Mouse (Mus musculus) intestine, embryonic 15.5 days (tissue): ENCODE results near the gene Chd2. TPM values are rescaled to one million over a fixed set of nuclear protein-coding genes. Genes with fewer than 3 reads are reported as not detected.
"Not testable (repeated sequence)": the region's sequence is repeated elsewhere in the genome, so short reads cannot be mapped to it uniquely, and the experiment has no call there.

Experiments used
- ATAC-seq: fragments of 200-750 bp; cut with Nextera tagmentation; 2 replicates; pipeline ENCODE4 v1.8.0; 2017; ENCODE audit warnings: moderate TSS enrichment, moderate library complexity
- H3K27ac ChIP-seq: fragments of 300-500 bp; sonication (generic); 2 replicates; pipeline ENCODE4 v1.5.1; 2015; ENCODE audit warnings: mild to moderate bottlenecking, inconsistent platforms
- H3K27me3 ChIP-seq: fragments of 300-500 bp; sonication (generic); replicated peaks from 2 replicates; pipeline ENCODE4 v1.6.1; 2015; ENCODE audit warnings: inconsistent platforms
- H3K36me3 ChIP-seq: fragments of 300-500 bp; sonication (generic); 2 replicates; pipeline ENCODE4 v1.6.1; 2015; ENCODE audit warnings: inconsistent platforms
- H3K4me1 ChIP-seq: fragments of 300-500 bp; sonication (generic); replicated peaks from 2 replicates; pipeline ENCODE4 v1.6.1; 2015; ENCODE audit warnings: inconsistent platforms
- H3K4me2 ChIP-seq: fragments of 300-500 bp; sonication (generic); replicated peaks from 2 replicates; pipeline ENCODE4 v1.6.1; 2015; ENCODE audit warnings: mild to moderate bottlenecking, inconsistent platforms
- H3K4me3 ChIP-seq: fragments of 300-500 bp; sonication (generic); replicated peaks from 2 replicates; pipeline ENCODE4 v1.5.1; 2015; ENCODE audit warnings: inconsistent platforms
- H3K9ac ChIP-seq: fragments of 300-500 bp; sonication (generic); 2 replicates; pipeline ENCODE4 v1.6.1; 2015; ENCODE audit warnings: inconsistent platforms
- H3K9me3 ChIP-seq: fragments of 300-500 bp; sonication (generic); 2 replicates; pipeline ENCODE4 v1.6.1; 2016; ENCODE audit warnings: inconsistent platforms
- WGBS: fragments of 180-500 bp; shearing (Covaris S2); methylation state at CpG from one replicate; pipeline ENCODE4 v1.1.7; 2015; 5-methylcytosine and 5-hydroxymethylcytosine counted together
- polyA plus RNA-seq: library from polyadenylated mRNA; unstranded; fragments of >200 nt; fragmentation: Nextera tagmentation; extraction: Ambion mirVana; gene quantifications from 2 replicates; pipeline ENCODE4 v1.2.1, GENCODE M21; 2015

The Chd2 gene
- polyA plus RNA-seq, 1 experiment from 2014 or later, result 46.0 TPM

DNA sequence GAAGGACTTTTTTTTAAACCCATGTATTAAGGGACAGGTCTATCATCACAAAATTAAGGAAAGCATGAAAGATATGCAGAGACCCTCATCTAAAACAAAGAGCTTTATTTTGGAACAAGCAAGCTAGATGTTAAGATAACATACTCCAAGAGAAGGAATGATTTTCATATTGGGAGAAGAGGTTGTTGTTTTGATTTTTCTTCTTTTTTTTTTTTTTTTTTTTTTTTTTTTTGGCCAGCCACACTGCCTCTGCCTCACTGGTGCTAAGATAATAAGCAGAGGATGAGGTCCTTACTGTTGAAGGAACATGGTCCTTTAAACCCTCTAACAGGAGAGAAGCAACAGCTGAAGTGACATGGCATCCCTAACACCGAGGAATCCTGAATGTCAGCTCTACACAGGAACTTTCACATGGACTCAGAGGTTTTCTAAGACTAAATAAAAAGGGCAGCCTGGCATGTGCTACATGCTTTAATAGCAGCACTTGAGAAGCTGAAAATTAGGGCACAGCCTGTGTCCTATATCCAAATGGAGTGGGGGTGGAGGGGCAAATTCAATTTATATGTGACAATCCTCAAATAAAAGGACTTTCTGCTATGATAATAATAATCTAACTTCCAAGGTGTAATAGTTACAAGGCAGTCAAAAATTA, 17.9 kb downstream of the Chd2 start:
- Histone ChIP-seq H3K4me3 (no peak overlapping the region), H3K4me1 (peaks cover 12% of the 10 kb centered on the region), H3K36me3 (peaks cover 14% of the 10 kb centered on the region), H3K9ac (no peak overlapping the region), H3K27me3 (no peaks in the 10 kb centered on the region), H3K27ac (no peak overlapping the region), H3K4me2 (no peak overlapping the region), H3K9me3 (no peaks in the 10 kb centered on the region)
- WGBS, result 76% methylated on average over 1 of the region's 1 CpGs
- 0 out of 2 replicates have a peak, but pooled peaks have one; percentile 13 for ATAC-seq

DNA sequence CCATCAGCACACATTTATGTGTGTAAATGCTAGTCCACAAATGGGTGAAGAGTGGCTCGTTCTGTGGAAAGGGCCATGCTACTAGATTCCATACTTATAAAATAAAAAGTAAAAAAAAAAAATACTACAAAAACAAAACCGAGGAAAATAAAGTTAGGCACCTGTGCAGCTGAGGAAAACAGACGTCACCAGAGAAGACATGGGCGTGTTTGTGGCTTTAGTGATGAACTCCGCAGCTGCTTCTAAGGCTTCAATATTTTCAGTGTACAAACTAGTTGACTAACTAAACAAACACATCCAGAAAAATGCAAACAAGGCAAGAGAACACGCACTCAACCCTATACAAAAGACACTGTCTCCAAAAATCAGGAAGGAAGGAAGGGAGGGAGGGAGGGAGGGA, 18.4 kb downstream of the Chd2 start:
- 74% methylated on average over 6 of the region's 6 CpGs for WGBS
- Histone ChIP-seq H3K9ac (no peak overlapping the region), H3K4me3 (no peak overlapping the region), H3K9me3 (no peaks in the 10 kb centered on the region), H3K36me3 (peaks cover 14% of the 10 kb centered on the region), H3K27ac (no peak overlapping the region), H3K4me1 (peaks cover 12% of the 10 kb centered on the region), H3K4me2 (no peak overlapping the region), H3K27me3 (no peaks in the 10 kb centered on the region)
- no peak for ATAC-seq

DNA sequence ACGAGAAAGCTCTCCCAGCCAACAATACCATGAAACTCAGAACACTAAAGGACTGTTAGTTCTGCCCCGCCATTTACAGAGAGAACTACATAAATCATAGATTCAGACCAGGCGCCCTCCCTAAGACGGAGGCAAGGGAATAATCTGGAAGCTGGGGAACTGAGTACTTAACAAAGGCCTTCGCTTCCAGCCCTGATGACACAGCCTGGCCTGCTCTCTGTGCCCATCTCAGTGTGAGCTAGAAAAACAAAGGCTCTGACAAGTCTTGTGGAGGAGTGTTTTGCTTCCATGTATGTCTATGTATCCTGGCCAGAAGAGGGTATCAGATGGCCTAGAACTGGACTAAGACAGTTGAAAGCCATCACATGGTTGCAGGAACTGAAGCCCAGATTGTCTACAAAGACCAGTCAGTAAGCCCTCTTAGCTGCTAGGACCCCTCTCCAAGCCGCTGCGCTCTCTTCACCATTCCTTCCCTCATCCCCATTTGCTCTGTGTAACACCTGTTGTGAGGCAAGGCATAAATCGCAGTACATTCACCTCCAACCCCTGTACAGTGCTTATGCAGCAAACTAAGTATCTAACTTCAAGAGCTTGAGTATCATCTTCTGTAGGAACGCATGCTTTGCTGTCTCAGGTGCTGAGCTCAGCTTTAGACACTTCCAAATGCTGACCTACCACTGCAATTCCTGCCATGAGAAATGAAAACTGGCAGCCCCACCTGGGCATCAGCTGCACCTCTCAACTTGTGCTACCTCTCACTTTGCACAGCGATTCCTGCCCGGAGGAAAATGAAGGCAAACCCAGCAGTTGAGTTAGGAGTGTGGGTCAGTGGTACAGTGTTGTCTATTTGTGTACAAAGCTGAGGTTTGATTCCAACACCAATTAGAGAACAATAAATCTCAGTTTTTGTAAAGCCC, 20.1 kb downstream of the Chd2 start:
- Histone ChIP-seq H3K4me2 (no peak overlapping the region), H3K4me1 (peaks cover 12% of the 10 kb centered on the region), H3K27ac (0 out of 2 replicates have a peak overlapping the region, but pooled peaks have one; percentile 32), H3K4me3 (no peak overlapping the region), H3K36me3 (peaks cover 18% of the 10 kb centered on the region), H3K27me3 (no peaks in the 10 kb centered on the region), H3K9me3 (no peaks in the 10 kb centered on the region), H3K9ac (no peak overlapping the region)
- WGBS, result 84% methylated on average over 11 of the region's 11 CpGs
- ATAC-seq, result no peak

DNA sequence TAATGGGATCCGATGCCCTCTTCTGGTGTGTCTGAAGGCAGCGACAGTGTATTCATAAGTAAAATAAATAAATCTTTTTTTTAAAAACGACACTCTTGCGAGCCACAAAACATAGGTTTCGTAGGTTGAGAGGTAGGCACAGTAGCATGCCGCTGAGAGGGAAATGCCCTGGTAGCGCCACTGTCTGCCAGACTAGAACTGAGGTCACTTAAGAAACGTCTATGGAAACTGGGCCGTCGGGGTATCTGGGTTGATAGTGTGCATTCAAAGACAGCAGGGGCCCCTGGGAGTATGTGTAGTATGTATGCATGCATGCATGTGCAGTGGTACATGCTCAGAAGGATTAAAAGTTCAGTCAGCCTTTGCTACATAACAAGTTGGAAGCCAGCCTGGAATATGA, 21.4 kb downstream of the Chd2 start:
- peaks cover 12% of the 10 kb centered on the region for H3K4me1 ChIP-seq
- H3K27me3 ChIP-seq, result no peaks in the 10 kb centered on the region
- no peak overlapping the region for H3K9ac ChIP-seq
- no peak overlapping the region for H3K4me3 ChIP-seq
- WGBS, result 87% methylated on average over 10 of the region's 10 CpGs
- H3K9me3 ChIP-seq, result no peaks in the 10 kb centered on the region
- no peak for ATAC-seq
- H3K36me3 ChIP-seq, result peaks cover 21% of the 10 kb centered on the region
- no peak overlapping the region for H3K27ac ChIP-seq
- no peak overlapping the region for H3K4me2 ChIP-seq

DNA sequence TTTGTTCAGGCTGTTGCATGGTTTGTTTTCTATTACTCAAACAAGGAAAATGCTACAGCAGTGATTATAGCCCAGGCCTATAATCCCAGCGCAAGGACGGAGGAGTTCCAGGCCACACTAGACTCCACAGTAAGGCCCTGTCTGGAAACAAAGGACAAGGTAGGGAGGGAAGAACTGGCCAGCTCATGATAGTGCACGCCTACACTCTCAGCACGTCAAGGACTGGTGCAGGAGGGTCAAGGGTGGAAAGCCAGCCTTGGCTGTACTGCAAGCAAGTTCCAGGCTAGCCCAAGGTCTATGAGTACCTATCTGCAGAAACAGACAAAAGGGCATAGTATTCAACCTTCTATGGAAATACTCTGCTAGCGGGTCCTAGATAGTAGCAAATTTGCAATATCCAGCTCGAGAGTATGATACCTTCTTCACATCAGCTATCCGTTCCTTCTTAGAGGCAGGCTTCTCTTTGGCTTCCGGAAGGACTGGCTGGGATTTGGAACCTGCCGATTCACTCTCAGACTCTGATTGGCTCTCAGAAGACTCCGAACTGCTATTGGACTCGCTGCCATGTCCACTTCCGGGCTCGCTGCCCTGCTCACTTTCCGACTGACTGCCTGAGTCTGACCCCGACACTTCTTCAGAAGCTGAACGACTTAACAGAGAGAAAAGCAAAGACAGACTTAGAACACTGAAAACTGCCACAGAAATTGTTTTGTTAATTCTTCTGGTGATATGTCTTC, 22.4 kb downstream of the Chd2 start:
- Histone ChIP-seq H3K36me3 (peaks cover 30% of the 10 kb centered on the region), H3K27ac (no peak overlapping the region), H3K4me3 (no peak overlapping the region), H3K9ac (no peak overlapping the region), H3K4me1 (0 out of 2 replicates have a peak, but pooled peaks cover 8% of the 10 kb centered on the region), H3K27me3 (no peaks in the 10 kb centered on the region), H3K4me2 (no peak overlapping the region), H3K9me3 (no peaks in the 10 kb centered on the region)
- ATAC-seq, result no peak
- WGBS, result 91% methylated on average over 16 of the region's 16 CpGs

DNA sequence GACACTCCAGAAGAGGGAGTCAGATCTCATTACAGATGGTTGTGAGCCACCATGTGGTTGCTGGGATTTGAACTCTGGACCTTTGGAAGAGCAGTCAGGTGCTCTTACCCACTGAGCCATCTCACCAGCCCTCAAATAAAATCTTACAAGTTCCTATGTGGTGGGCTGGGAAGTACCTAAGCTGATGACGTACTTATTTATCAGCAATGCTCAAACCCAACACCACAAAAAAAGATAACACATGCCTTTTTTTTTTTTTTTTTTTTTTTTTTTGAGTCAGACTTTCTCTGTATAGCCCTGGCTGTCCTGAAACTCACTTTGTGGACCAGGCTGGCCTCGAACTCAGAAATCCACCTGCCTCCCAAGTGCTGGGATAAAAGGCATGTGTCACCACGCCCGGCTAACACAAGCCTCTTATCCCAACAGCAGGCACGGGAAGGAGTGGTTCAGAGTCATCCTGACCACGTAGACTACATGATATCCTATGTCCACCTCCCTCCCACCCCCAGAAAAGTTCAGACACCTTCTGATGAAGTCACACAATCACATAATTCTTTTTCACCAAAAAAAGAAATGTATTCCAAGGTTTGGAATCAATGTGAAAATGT, 23.2 kb downstream of the Chd2 start:
- H3K27ac ChIP-seq, H3K4me3 ChIP-seq, H3K4me1 ChIP-seq, H3K9me3 ChIP-seq, H3K27me3 ChIP-seq, H3K9ac ChIP-seq, H3K4me2 ChIP-seq, ATAC-seq: not testable (repeated sequence)
- 82% methylated on average over 6 of the region's 6 CpGs for WGBS
- peaks cover 33% of the 10 kb centered on the region for H3K36me3 ChIP-seq

DNA sequence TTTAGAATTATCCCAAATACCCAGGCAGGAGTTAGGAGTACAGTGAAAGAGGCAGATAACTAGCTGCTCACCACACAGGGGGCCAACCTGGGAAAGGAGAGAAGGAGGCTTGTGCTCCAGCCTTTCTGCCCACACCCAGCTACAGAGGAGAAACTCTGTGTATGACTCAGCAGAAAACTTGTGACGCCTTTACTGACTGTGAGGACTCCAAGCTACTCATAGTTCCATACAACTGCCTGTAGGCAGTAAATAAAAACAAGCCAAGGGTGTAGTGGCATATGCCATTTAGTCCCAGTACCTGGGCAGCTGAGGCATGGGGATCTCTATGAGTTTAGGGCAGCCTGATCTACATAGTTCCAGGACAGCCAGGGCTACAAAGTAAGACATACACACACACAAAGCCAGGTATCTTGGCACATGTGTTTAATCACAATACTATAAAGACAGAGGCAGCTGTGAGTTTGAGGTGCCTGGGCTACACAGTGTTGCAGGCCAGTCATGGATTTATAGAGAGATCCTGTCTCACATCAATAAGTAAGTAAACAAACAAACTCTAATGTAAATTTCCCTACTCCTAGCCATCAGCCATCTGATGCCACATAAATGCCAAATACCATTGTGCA, 24.1 kb downstream of the Chd2 start:
- Histone ChIP-seq H3K9ac (no peak overlapping the region), H3K4me1 (0 out of 2 replicates have a peak, but pooled peaks cover 8% of the 10 kb centered on the region), H3K27ac (no peak overlapping the region), H3K4me3 (no peak overlapping the region), H3K27me3 (no peaks in the 10 kb centered on the region), H3K9me3 (no peaks in the 10 kb centered on the region), H3K4me2 (no peak overlapping the region), H3K36me3 (peaks cover 33% of the 10 kb centered on the region)
- ATAC-seq, result peak; percentile 56; the same call in 1 of the 2 replicates
- WGBS, result 44% methylated on average over 1 of the region's 1 CpGs

DNA sequence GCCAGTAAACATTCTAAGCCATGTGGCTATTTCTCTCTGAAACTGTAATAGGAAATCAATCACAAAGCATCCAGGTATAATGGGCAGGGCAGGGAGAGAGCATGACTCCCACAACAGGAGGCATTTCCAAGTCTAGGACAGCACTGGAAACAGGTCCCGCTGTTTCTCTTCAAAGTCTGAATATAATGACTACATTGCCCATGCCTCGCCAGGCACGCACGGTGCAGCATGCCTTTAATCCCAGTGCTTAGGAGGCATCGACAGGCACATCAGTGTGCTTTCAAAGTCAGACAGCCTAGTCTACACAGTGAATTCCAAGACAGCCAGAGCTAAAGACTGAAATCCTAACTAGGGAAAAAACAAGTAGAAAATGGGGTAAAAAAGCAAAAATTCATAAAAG, 24.8 kb downstream of the Chd2 start:
- H3K4me2 ChIP-seq, result no peak overlapping the region
- 71% methylated on average over 5 of the region's 5 CpGs for WGBS
- H3K27me3 ChIP-seq, result no peaks in the 10 kb centered on the region
- no peaks in the 10 kb centered on the region for H3K9me3 ChIP-seq
- no peak overlapping the region for H3K4me3 ChIP-seq
- H3K36me3 ChIP-seq, result peaks cover 34% of the 10 kb centered on the region
- H3K4me1 ChIP-seq, result 0 out of 2 replicates have a peak, but pooled peaks cover 8% of the 10 kb centered on the region
- ATAC-seq, result no peak
- no peak overlapping the region for H3K27ac ChIP-seq
- no peak overlapping the region for H3K9ac ChIP-seq

DNA sequence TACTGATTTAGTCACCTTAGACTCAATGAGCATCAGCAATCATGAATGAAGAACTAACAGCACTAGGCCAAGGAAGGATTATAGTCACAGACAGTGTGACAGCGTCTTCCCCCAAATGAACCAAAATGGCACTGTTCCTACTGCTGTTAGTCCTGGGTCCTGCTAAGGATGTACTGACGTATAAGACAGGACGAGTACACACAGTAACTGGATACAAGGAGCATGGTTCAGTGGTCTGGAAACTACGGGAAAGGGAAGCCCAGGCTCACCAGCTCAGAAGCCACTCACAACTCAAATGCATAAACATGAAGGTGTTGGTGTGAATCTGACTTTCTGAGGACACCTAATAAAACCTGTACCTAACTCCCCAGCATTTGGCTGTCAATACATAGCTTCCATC, 27.1 kb downstream of the Chd2 start:
- Histone ChIP-seq H3K4me1 (no peaks in the 10 kb centered on the region), H3K9me3 (no peaks in the 10 kb centered on the region), H3K27ac (no peak overlapping the region), H3K4me3 (no peak overlapping the region), H3K9ac (no peak overlapping the region), H3K27me3 (no peaks in the 10 kb centered on the region), H3K4me2 (no peak overlapping the region), H3K36me3 (peaks cover 37% of the 10 kb centered on the region)
- ATAC-seq, result no peak
- WGBS, result 87% methylated on average over 4 of the region's 4 CpGs

DNA sequence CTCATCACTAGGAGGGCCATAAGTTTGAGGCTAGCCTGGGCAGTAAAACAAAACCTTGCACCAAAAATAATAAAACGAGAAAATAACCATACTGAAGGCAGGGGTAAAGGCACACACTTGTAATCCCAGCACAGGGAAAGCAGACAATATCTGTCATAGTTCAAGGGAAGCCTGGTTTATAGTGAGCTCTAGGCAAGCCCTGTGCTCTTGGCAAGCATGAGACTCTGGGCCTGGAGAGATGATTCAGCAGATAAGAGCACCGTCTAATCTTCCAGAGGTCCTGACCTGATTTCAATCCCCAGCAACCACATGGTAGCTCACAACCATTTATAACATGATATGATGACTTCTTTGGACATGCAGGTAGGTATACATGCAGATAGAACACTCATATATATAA, 29.2 kb downstream of the Chd2 start:
- no peaks in the 10 kb centered on the region for H3K9me3 ChIP-seq

DNA sequence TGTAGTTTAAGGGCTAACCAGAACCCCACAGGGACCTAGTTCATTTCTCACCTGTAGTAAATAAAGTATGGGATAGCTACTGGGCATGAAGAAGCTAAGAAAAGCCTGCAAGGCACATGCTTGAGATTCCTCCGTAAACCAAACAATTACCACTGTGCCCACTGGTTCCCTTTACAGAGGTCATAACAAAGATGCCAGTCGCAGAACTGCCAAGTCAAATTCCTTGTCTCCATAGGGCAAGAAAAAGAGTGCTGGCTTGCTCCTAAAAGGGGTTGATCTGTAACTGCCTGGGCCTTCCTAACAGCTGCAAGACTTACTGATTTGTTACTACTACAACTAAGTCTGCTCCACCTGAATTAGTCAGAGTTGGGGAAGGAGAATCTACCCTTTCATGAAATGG, 32.9 kb downstream of the Chd2 start:
- ATAC-seq, result no peak
- Histone ChIP-seq H3K4me3 (no peak overlapping the region), H3K9ac (no peak overlapping the region), H3K4me1 (no peaks in the 10 kb centered on the region), H3K27me3 (no peaks in the 10 kb centered on the region), H3K4me2 (no peak overlapping the region), H3K27ac (no peak overlapping the region), H3K9me3 (no peaks in the 10 kb centered on the region), H3K36me3 (peaks cover 41% of the 10 kb centered on the region)
- WGBS, result 96% methylated on average over 2 of the region's 2 CpGs

More for the DNA sequence above, 29.2 kb downstream of the Chd2 start:
- Histone ChIP-seq H3K9ac (no peak overlapping the region), H3K4me2 (no peak overlapping the region), H3K4me1 (no peaks in the 10 kb centered on the region), H3K27ac (no peak overlapping the region), H3K4me3 (no peak overlapping the region), H3K36me3 (peaks cover 39% of the 10 kb centered on the region), H3K27me3 (no peaks in the 10 kb centered on the region)
- WGBS, result 59% methylated on average over 2 of the region's 2 CpGs
- no peak for ATAC-seq
